Mouse (Mus musculus): Measurements from ENCODE around the gene Rassf7.

Gene Rassf7

DNA sequence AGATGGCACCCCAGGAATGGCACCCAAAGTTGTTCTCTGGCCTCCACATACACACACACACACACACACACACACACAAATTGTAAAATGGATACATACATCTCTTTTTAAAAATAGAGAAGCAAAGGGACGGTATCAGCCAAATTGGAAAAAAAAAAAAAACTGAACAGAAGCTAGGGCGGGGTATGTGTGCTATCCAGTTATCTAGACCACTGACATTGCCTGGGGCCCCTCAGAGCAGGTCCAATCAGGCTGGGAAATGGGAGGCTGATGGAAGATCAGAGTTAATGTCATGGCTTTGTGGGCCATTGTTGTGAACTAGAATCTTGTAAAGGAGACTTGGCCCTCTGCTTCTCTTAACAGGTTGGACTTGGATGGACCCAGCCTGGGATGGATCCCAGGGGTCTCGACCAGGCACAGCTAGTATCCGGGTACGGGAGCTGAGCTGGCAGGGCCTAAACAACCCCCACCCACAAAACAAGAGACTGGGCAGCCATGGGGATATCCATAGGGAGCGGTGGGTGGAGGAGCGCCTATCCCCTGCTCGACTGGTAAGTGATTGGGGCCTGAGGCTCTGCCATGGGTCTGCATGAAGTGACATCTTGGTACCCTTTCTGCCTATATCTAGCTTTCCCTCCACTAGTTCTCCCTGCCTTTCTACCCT lies 18.9 kb upstream of the Rassf7 start:
- no peak for DNase-seq (ENCODE audit: low spot score)

DNA sequence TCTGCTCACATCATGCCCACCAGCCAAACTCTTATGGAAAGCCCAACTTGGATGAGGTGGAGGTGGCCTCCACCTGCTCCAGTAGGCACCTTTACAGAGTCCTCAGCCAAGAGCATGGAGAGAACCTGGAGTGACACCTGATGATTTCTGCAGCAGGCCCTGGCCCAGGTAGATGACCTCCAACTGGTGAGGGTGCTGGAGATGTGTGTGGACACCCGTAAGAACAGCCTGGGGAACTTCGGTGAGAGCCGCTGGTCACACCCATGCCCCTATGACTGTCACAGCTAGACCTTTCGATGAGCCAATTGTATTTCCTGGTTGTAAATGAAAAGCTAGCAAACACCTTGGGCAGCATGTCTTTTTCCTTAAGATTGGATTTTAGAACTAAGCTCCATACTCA lies 17.5 kb upstream of the Rassf7 start:
- DNase-seq (ENCODE audit: low spot score) = no peak

DNA sequence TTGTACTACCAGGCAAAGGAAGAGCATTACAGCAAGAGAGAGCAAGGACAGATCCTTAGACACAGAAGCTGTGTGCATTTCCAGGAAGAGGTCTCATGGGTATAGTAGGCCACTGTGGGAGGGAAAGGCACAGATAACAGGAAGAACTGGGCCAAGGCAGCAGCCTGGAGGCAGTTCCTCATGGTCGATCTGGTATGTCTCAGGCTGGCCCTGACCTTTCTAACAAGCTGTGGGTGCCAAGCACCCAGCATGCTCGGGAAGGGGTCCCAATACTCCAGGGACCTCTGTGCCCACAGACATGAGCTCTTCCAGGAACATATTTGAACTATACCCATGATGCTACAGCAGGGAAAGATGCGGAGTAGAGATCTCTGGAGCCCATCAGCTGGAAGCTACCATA lies 11.1 kb upstream of the Rassf7 start:
- DNase-seq (ENCODE audit: low spot score) = no peak

DNA sequence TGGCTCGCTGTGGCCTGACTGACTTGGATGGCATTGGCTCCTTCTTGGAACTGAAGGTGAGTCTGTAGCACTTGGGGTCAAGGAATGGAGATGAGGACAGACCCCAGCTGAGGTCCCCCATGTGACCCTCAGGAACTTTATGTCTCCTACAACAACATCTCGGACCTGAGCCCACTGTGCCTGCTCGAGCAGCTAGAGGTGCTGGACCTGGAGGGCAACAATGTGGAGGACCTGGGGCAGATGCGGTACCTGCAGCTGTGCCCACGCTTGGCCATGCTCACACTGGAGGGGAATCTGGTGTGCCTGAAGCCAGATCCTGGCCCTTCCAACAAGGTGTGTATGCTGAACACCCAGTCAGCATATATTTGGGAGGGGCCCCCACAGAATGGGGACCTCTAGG lies 10.2 kb upstream of the Rassf7 start:
- DNase-seq (ENCODE audit: low spot score) = no peak

DNA sequence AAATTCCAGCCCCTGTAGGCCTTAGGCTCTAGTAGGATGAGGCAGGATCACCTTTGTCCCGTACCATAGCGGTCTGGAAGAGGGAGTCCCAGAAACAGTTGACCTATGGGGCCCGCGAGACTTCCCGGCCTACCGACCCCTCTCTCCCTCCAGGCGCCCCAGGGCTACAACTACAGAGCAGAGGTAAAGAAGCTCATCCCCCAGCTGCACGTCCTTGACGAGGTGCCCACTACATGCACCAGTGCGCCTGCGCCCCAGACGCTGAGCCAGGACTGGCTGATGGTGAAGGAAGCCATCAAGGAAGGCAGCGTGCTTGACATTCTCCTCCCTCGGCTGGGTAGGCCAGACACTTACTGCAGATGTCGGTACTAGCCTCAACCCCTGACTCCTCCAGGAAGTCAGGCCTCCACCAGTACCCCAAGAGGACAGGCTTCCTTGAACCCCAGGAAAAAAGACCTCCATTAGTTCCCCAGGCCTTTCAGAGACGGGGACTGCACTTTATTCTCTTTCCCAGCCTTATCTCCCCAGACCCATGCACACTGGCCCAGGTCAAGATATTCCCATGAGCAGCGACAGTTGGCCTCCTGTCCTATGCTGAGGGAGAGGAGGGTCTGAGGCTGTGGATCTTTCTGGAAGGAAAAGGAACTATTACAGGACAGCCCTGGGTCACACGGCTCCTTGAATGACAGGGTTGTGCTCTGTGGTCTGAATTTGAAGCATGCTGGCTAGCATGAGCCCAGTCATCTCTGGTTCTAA lies 9.3 kb upstream of the Rassf7 start:
- no peak for DNase-seq (ENCODE audit: low spot score)

DNA sequence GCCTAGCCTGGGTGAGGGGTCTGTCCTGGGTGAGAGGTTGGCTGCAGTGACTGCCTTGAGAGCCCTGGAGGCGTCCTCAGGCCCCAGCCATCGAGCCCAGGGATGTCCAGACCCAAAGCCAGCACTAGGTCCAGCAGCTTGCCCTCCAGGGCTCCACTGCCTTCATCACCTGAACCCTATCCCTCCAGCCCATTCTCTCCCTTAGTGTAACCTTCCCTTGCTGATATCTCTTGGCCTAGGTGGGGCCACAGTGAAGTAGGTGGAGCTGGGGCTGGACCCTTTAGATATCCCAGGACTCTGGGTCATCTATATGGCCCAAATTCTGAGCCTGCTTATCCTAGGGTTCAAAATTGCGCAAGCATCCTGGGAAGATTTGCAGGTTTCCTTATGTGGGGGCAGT lies 6.1 kb upstream of the Rassf7 start:
- no peak for DNase-seq (ENCODE audit: low spot score)

DNA sequence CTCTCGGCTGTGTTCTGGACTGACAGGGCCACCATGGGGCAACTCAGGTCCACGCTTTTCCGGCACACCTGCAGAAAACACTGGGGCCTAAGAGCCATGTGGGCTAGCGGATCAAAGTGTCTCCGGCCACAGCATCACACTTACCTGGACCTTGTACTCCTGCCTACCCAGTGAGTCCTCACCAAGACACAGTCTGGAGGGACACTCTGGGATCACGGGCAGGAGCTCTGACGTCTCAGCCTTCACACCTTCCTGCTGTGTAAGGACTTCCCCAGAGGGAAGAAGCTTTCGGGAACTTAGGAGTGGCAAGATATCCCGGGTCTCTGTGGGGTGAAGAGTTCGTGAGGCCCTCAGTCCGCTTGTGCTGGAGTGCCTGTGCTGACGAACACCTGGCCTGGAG lies 5.5 kb upstream of the Rassf7 start:
- DNase-seq (ENCODE audit: low spot score) = no peak

DNA sequence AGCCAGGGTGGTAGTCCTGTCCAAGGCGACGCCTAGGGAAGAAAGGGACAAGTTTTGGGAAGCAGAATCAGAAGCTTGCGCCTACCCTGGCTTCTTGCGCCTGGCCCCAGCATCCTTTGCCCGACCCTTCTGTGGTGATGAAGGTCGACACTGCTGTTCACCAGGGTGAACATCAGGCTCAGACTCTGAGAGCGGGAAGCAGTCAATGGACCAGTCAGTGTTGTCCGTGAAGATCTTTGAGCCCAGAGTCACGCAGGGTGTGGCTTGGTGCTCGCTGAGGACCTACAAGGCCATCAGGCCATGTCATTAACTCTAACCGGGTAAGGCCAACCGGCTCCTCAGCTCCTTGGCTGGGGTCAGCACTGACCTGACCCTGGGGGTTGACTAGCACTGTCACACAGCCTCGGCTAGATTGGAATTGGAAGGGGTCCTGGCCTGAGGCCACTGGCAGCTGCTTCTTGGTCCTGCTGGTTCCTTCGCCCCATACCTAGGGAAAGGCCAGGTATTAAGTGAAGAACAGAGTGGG lies 5.0 kb upstream of the Rassf7 start:
- no peak for DNase-seq (ENCODE audit: low spot score)

DNA sequence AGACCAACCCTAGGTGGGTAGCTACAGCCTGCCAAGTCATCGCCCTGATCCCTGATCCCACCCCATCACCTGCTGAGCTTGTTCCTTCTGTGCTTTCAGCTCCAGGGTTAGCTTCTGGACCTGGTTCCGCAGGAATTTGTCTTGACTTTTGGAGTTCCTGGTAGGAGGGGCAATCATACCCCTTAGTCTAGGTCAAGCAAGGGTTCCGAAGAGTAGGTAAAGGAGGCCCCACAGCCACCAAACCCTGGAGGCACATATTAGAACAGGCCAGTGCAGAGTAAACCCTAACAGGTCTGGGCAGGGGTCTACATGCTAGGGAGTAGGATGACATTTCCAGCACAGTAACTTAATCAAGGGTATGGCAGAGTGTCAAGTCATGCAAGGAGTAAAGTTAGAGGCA lies 2.5 kb upstream of the Rassf7 start:
- no peak for DNase-seq (ENCODE audit: low spot score)

DNA sequence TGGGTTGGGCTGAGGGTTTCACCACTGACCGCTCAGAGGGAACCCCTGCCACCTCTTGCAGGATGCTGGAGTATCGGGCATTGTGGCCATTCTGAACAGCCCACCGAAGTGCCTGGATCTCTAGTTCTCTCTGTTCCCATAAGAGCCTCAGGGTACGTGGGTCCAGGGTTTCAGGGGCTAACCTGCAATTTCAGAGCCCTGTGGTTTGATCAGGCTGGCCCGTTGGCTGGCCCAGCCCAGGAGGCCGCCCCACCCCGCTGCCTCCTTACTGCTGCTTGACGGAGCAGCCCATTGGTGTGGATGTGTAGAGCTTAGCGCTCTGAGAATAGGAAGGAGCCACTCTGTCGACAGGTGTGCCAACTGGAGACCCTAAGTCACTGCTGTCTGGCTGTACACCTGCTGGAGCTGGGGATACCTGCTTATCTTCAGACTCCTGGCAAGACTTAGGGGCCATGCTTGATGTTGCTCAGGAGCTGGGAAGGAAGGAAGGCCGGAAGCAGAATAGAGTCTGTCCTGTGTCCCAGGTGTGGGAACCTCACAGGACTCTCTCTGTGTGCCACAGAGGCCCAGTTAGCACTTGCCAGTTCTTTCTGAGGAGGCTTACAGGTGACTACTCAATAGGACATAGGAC lies 1.9 kb upstream of the Rassf7 start, which contains the start of gene Lmntd2:
Gene Lmntd2 (minus strand): TSS at position 476 of the 631 bp plus-strand sequence.
- no peak for DNase-seq (ENCODE audit: low spot score)

DNA sequence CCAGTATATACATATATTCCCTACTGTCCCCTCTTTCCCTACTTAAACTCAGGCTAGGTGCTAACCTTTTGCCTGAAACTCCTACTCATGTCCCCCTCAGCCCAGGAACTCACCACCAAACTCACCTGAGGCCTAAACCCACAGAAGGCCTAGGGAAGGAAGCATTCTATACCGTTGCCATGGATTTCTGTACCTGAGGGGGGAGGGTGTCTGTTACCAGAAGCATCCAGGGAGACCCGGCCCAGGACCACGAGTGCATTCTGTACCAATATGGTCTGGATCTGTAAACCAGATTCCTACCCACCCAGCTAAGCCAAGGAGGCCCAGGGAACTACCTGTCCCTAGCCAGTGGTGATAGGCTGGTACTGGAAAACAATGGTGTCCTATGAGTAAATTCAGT lies 1.4 kb upstream of the Rassf7 start:
- DNase-seq (ENCODE audit: low spot score) = no peak

DNA sequence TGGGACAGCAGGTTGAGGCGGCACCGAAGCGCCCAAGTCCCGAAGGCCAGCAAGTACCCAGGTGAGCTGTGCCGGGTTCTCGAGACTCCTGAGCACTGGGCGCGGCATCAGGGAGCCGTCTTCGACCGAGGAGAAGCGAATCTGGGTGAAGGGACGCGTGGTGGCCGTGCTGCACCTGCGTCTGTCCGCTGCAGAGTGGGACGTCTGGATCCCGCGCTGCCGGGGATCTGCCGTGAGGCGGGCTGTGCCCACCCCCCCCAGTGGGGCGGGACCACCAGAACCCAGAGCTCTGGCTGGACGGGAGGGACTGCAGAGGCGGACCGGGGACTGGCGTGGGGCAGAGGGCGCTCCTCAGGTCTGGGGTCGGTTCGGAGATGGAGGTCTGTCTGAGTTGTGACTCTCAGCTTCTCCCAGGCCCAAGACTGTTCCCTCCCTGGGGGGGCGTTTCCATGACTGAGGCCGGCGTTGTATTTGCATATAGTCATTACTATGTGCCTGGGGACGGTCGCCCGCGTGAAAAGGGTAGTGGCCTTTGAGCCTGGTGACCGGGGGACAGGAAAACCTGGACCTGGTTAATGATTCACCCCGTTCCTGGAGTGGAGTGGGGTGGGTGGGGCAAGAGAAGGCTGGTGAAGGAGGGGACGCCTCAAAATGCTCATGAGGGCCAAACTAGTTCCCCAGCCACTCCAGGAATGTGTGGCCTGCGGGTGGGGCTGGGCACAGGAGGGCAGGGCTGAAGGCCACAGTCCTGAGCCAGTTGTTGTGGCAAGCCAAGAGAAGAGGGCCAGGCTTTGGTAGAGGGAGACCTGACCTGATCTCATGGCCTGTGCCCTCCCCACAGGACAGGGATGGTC lies 447 bp downstream of the Rassf7 start:
- peak; percentile 93 for DNase-seq (ENCODE audit: low spot score)

DNA sequence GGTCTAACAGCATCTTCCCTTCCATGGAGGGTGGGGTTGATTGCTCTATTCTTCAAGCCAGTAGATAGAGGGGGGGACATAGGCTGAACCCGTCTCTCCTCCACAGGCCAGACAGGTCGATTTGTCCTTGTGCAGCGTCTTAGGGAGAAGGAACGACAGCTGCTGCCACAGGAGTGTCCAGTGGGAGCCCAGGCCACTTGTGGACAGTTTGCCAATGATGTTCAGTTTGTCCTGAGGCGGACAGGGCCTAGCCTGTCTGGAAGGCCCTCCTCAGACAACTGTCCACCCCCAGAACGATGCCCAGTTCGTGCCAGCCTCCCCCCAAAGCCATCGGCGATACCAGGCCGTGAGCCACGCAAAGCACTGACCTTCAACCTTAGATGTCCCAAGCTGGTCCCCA lies 1.2 kb downstream of the Rassf7 start:
- no peak for DNase-seq (ENCODE audit: low spot score)

DNA sequence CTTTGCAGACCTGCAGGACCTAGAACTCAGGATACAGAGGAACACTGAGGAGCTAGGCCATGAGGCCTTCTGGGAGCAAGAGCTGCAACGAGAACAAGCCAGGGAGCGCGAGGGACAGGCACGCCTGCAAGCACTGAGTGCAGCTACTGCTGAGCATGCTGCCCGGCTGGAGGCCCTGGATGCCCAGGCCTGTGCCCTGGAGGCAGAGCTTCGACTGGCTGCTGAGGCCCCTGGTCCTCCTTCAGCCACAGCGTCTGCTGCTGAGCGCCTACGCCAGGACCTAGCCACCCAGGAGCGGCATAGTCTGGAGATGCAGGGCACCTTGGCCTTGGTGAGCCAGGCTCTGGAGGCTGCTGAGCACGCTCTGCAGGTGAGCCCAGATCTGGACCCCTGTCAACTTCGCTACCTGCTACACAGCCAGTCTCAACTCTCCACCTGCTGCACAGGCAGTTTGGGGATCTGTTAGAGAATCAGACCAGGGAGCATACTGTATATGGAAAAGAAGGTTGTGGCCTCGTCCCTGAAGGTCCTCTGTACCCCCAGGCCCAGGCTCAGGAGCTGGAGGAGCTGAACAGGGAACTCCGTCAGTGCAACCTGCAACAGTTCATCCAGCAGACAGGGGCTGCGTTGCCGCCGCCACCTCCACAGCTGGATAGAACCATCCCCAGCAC lies 1.8 kb downstream of the Rassf7 start:
- no peak for DNase-seq (ENCODE audit: low spot score)

DNA sequence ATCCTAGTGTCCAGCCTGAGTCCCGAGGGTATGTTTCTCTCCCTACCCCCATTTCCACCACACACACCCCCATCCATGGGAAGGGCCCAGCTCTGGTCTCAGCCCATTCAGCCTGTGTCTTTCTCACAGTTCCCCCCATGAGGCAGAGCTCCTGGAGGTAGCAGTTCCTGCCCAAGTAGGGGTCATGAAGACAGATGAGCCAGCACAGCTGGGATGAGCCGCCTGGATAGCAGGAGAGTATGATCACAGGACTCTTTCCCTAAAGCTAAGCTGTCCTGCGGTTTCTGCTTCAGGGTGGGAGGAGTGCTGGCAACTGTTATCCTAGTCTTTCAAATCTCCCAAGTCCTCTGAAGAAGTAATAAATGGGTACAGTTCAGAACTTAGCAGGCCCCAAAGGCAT lies 2.5 kb downstream of the Rassf7 start:
- DNase-seq (ENCODE audit: low spot score) = no peak

DNA sequence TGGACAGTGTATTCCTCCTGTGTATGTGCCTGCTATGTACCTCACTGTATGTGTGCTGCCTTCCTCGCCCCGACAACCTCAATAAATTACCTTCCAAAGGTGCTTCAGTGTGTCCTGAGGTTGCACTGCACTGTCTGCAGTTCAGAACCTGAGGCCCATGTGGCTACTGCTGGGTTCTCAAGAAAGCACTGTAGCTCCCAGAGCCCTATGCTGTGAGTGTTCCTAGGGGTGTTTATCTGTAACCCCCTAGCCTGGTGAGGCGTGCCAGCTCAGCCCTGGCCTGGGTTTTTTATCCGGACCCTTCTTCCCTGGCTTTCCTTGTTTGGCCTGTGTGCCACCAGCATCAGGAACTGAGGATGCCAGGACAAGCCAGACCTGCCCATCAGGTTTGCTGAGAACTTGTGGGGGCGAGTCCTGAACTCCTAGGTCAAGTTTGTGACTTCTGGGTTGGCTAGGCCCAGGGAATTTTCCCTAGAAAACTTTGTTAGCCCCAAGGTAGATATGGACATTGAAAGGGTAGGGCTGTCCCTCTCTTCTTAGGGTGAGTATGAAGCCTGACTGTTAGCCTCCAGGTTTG lies 3.0 kb downstream of the Rassf7 start:
- DNase-seq (ENCODE audit: low spot score) = no peak

DNA sequence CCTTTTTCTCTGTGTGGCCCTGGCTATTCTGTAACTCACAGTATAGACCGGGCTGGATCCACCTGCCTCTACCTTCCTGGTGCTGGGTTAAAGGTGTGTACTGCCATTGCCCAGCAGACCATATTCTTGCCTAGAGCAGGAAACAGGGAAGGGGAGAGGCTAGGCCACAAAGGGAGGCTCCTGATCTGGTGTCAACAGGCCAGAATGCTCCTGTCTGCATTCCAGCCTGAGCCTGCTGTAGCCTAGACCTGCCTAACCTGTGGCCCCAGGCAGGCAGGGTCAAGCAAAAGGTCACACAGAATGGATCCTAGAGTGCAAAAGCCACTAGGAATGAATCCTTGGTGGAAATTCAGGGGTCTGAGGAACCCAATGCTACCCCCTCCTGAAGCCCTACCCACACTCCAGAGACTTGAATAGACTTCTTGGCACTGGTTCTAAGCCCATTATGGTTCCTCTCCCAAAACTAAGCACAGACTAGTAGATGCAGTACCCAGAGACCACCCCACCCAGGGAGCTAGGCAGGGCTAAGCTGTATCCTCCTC lies 4.0 kb downstream of the Rassf7 start:
- peak; percentile 41 for DNase-seq (ENCODE audit: low spot score)

DNA sequence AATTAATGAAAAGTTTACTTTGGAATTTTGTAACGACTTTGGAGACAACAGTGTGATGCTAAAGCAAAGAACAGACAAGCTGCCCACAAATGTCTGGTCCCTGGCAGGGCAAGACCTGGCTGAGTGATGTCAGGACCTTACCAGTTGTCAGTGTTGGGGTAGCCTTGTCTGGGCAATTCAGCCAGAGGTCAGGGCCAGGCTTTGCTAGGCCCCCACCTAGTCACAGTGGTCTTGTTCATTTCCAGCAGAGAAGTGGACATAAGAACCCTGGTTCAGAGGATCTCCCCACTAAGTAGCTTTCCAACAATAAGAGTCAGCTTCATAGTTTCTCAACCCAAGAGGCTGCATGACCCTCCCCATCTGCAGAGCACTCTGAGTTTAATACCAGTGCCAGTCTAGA lies 4.7 kb downstream of the Rassf7 start:
- DNase-seq (ENCODE audit: low spot score) = no peak

DNA sequence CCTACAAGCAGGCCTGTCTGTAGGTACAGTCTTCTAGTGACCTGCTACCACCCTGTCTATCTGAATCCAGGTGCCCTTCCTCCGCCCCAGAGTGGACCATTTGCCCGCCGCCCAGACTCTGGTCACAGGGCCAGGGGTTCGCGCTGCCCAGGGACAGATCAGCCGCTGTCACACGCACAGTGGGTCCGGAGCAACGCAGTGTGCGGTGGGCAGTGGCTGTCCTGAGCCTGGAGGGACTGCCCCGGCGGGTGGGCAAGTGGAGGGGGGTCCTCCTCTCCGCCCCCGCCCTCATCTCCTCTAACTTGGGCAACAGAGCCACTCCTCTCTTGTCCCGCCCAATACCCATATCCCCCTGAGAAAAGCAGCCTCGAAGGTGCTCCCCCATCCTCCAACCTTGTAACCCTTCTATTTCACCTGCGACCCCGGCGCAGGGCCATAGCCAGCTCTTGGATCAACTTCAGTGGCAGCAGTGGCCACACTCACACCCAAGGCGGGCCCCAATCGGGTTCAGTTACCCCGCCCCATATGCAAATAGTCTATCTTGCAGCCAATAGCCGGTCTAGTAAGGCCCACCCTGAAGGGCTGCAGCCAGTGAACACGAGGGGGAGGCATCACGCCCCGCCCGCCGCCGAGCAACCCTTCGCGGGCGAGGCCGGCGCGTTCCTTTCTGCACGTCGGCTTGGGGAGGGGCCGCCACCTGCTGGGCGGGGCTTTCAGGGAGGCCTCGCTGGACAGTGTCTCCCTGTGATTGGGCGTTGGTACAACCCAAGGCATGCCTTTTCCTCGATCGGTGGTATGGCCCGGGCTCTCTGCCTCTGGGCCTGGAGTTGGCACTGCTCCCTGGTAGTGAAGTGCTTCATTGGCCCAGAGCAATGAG lies 5.8 kb downstream of the Rassf7 start:
- peak; percentile 99 for DNase-seq (ENCODE audit: low spot score)

DNA sequence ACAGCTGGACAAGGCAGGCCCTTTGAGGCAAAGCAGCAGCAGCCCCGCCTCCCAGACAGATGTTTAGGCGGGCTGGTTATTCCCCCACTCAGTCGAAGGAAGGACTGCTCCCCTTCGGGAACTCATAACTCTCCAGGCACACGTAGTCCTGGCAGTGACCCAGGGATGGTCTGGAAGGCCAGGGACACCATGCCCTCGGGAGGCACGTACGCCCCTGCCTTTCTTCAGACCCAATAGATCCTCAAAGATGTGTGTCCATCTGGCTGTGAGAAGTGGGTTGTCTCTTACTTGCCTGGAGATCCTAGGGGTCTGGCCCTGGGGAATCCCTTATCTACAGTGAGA lies 6.4 kb downstream of the Rassf7 start:
- DNase-seq (ENCODE audit: low spot score) = peak; percentile 35

Data from yolk sac, embryonic 10.5 days (tissue).